Mouse (Mus musculus): ENCODE measurements around the gene Galm.

Galm gene

DNA sequence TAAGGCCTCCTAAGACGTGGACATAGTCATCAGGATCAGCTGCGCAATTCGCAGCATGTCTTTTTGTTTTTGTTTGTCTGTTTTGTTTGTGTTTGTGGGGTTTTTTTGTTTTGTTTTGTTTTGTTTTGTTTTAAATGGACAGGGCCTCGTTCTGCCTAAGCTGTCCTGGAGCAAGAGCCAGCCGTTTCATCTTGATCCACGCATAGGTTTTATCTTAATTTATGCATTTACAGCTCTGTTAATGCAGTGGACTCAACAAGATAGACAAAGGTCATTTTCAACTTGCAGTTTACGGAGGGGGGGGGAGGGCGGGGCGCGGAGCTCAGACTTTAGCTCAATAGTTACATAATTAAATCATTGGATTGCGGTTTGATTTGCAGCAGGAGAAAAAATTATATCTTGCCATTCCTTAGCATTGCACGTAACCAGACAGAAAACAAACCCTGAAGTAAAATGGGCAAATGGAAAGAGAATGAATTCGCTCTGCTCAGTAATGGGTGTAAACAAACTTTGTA lies 1.3 kb downstream of the Galm start:
- DNase-seq (ENCODE audit: low read depth, low spot score), result no peak

DNA sequence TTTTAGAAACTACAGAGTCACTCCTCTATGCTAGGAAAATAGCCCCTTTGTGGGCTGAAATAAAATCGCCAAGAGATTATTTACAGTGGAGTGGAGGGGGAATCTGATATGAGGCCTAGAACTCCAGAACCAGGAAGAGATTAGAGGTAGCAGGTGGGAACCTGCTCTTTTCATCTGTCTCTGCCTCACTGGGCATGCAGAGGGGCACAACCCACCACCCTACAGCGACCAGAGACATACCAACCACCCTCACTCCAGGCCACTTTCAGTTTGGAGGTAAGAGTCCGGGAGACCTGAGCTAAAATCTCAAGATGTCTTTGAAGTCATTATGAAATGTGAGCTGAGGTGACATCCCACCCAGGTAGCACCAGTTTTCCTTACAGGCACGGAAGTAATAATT lies 2.1 kb downstream of the Galm start:
- DNase-seq (ENCODE audit: low read depth, low spot score), result no peak

DNA sequence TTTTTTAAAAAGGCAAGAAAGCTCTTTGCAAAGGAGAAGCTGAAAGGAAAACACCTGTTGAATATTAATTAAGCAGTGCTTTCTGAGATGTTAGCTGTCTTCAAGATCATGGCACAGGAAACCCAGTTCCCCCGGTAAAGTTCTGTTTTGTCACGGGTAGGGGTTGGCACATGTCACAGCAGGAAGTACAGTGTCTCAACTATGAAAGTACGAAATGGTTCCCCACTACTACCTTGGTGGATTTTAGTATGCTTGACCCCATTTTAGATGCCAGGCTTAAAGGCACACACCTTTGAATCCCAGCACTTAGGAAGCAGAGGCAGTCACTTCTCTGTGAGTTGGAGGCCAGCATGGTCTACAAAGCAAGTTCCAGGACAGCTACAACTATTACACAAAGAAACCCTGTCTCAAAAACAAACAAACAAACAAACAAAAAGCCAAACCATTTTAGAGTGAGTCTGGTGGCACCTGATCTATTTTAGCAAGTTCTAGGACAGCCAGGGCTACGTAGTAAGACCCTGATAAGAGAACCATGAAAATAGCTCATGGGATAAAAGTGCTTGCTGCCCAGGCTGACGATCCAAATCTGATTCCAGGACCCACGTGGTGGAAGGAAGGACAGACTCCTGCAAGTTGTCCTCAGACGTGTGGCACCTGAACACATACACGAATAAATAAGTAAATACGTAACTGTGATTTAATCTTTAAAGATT lies 3.6 kb downstream of the Galm start:
- peak; percentile 17 for DNase-seq (ENCODE audit: low read depth, low spot score)

DNA sequence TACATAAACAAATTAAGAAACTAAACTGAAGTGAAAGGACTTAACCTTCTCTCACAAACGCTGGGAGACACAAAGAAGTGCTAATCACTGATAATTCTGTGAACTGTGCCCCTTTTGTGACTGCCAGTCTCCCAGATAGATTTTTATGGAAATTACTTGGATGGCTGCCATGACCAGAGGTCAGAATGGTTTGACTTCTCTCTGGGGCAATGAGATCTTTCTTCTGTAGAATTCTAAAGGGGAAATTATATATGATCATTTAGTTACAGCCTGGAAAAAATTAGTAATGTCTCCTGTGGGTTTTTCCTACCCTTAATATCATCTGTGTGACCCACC lies 4.1 kb downstream of the Galm start:
- no peak for DNase-seq (ENCODE audit: low read depth, low spot score)

DNA sequence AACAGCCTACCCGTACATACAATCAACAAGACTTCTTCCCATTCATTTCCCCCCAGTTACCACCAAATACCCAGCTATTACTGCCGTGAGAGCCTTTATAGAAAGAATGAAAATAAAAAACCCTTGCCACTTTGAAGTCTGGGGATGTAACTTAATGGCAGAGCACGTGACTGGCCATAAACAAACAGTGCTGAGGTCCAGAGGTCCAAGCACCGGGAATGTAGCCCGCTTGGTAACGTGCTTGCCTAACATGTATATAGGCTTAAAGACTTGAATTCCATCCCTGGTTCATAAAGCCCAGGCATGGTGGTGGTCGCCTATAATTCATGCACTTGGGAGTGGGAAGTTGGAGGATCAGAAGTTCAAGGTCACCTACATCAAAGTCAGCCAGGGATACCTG lies 4.6 kb downstream of the Galm start:
- no peak for DNase-seq (ENCODE audit: low read depth, low spot score)

DNA sequence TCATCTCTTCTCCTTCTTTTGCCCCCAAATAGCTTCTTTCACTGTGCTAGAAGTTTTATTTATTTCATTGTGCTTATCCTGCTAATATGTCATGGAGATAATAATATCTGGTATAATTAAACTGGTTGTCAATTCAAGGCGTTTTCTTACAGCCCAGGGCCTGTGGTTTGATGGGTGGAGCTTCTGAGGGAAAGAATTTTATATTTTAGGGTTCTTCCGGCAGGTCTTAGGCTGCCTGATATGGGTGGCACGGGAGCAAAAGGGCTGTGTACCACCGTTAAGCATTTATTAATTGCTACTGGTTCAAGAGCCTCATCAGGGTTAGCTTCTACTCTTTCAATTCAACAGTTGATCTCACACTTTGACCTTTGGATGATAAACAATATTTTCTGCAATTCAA lies 5.2 kb downstream of the Galm start:
- no peak for DNase-seq (ENCODE audit: low read depth, low spot score)

DNA sequence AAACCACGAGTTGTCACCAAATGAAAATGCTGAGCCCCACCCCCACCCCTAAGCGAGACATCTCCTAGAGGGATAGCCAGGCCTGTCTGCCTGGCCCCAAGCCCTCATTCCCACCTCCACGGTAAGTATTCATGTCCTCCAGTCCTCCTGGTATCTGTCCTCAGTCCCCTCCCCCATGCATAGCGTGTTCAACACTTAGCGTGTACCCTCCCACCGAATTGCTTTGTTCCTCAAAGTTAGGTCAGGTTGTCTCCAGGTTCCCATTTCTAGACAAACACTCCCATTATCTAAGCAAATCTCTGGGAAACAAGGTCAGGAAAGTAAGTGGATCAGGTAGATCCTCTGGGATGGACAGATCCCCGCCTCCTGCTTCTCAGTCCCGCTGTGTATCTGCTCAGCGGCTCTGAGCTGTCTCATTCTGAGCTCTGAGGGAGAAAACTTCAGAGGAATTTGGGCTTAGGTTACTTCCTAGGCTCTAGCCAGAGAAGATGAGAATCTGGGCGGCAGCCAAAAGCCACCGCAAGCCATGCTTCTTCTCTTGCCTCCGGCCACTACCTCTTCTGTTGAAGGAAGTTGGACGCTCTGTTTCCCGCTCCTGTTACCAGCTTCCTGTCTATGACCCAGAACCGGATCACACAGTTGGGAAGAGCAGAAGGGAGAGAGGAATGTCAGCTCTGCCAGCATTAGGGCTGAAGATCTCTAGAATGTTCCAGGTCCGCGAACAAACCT lies 11.3 kb downstream of the Galm start:
- DNase-seq (ENCODE audit: low read depth, low spot score), result no peak

DNA sequence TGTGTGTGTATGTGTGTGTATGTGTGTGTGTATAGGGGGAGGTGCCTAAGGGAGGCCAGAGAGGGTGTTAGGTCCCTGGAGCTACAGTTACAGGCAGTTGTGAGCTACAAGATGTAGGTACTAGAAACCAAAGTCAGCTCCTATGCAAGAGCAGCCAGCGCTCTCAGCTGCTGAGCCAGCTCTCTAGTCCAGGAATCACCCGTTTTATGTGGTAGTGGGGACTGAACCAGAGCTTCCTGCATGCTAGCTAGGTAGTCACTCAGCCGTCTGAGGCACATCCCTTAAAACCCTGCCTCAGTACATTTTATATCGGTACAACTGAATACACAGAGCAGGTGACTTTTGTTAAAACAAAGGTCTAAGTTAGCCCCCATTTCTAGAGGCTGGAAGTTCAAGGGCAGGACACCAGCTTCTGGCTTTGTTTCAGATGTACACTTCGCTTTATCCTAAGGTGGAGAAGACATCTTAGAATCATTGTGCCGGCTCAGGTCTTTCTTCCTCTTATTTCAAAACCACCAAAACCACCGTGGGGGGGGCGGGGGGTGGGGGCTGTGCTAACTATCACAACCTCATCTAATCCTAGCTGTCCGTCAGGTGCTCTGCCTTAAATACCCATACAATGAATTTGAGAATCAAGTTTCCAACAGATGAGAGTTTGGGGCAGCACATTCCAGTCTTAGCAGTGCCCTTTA lies 12.6 kb downstream of the Galm start:
- DNase-seq (ENCODE audit: low read depth, low spot score), result peak; percentile 57

DNA sequence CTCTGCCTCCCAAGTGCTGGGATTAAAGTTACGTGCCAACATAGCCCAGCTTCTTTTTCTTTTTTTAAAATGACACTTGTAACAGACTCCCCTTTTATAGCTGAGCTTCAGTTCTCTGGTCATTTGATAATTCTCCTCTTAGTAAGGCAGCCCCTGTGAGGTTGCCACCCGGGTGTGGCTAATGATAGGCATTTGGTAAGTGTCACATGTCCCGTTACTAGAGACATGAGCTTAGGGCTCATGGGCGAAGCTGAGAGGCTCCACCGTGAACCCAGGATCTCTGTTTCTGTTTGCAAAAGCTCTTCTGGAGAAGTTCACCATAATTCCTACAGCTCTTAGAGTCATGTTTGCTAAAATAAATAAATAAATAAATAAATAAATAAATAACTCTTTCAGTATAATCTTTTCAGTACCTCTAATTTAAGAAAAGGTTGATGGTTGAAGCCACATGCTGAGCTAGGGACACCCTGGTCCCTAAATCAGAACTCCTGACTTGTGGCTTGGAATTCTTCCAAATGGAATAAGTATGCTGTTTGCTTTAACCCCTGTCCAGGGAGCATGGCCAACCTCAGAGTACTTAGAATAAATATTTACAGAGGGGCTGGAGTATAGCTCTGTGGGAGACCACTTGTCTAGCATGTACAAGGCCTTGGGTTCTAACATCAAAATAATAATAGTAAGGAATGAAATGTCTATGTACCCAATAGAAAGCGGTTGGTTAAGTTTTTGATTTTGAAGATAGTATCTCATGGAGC lies 16.4 kb downstream of the Galm start:
- DNase-seq (ENCODE audit: low read depth, low spot score), result no peak

DNA sequence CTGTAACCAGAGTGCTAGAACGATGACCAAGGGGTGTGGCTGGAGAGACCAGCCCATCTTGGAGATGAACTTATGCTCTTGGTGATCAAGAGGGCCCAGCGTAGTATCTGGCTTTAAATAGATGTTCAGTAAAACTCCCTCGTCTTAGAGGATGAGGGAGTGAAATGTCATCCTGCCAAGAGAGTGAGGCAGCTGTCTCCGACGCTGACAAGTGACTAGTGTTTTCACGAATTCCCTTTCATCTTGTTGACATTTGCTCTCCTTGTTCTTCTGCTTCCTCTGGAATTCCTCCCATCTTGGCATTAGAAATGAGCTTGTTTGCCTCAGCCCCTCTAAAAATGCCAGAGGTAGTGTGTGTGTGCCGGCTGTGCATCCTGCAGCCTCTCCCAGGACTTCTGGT lies 17.9 kb downstream of the Galm start:
- DNase-seq (ENCODE audit: low read depth, low spot score), result no peak

DNA sequence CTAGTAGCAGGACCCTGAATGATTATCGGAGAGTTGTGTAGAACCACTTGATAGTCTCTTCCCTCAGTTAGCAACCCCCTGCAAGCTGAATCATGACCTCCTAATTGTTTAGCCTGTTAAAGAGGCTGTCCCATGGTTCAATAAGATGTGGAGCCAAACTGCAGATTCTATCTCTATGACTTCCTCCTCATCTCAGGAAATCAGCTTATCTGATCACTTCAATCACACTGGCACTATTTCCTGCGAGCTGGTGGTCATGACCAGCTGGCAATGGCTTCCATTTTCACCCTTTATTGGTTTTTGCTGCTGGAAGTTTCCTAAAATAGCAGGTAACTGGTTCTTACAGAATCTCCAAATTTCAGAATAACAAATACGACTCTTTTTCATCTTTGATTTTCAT lies 18.5 kb downstream of the Galm start:
- no peak for DNase-seq (ENCODE audit: low read depth, low spot score)

DNA sequence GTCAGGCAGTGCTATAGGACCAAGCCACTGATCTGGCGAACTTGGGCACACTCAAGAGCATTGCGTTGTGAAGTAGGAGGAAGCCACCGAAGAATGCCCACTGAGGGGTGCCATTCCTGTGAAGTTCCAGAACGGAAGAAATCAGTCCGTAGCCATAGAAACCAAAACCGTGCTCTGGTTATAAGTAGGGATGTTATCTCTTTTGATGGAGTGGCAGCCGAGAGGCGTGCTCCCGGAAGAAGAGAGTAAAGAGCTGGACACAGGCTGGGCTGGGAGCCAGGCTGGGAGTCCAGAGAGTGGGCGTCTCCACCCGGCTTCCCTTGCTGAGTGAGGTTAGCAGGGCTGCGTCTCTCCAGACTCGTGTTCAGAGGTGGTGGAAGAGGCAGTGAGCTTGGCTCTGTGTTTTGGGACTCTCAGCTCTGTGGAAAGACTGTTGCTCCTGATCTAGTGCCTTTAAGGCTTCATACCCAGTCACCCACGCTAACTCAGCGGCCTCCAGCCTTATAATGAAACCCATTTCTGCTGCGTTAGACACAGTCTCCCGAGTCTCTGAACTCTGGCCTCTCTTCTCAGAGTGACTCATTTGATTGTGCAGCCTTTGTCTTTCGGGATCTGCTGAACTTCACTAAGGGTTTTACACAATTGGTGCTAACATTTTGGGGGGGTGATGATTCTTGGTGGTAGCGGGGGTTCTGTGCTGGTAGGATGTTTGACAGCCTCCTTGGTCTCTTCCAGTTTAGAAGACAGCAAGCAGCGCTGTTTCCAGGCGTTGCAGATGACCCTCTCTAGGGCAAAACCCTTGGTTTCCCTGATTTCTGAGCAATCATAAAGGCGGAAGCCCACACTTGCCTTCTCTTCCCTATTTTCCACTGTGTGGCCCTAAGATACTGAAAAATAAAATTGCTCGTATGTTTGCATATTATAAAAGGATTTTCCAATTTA lies 21.1 kb downstream of the Galm start:
- DNase-seq (ENCODE audit: low read depth, low spot score), result no peak

DNA sequence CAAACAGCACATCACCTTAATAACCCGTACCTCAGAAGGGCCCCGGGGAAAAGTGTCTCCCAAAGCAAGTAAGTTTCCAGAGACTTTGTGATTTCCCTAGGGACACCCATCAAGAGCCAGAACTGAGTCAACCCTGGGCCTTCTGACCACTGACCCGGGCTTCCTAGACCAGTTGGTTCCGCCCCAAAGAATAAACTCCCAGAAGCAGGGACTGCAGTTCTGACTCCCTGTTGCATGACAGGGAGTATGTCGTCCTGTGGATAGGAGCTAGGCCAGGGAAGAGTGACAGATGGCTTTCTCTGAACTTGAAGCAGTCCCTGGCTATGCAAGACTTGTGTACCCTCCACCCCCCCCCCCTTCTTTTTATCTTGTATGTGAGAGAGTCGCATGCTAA lies 21.7 kb downstream of the Galm start:
- no peak for DNase-seq (ENCODE audit: low read depth, low spot score)

DNA sequence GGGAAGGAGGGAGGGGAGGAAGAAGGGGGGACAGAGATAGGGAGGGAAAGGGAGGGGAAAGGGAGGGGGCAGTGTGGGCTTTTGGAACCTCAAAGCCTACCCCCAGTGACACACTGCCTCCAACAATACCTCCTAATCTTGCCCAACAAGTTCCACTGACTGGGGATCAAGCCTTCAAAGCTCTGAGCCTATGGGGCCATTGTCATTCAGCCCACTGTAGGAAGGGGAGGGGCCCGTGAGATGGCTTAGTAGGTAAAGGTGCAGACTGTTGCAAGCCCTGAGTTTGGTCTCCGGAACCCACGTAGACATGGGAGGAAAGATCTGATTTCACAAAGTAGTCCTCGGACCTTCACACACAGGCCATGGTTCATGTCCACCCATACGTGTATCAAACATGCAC lies 24.1 kb downstream of the Galm start:
- no peak for DNase-seq (ENCODE audit: low read depth, low spot score)

DNA sequence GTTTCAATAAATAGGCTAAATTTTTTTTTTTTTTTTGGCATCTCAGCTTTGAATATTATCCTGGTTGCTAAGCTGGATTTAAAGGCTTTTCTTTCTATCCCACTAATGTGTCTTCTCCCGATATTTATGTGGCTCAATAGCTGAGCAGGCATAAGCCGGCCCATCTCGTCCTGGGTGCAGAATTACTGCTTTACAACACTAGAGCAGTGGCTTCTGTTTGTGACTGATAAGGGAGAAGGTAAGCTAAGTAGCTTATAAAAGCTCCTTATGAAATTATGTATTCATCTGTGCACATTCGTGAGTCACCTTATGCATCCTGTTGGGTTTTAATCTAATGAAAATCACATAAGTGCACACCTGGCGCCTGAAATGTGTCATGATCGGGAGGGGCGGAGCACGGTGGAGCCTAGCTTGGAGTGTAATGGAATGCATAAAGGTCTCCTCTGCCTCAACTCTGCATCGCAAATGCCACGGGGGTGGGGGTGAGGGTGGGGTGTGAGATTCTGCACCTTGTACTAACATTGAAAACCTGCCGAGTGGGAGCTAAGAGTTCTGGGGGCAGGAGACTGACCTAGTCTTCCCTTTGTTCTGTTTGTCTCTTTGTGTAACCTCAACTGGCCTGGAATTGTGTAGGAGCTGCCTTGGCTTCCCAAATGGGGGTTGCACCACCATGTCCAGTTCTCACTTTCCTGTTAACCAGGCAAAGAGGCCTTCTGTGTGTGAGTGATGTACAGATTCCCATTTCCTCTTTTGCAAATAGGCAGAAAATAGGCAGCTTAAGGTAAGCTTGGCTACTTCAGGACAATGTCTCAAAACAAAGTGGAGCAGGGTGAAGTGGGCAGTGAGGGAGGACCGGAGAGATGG lies 25.7 kb downstream of the Galm start:
- no peak for DNase-seq (ENCODE audit: low read depth, low spot score)

DNA sequence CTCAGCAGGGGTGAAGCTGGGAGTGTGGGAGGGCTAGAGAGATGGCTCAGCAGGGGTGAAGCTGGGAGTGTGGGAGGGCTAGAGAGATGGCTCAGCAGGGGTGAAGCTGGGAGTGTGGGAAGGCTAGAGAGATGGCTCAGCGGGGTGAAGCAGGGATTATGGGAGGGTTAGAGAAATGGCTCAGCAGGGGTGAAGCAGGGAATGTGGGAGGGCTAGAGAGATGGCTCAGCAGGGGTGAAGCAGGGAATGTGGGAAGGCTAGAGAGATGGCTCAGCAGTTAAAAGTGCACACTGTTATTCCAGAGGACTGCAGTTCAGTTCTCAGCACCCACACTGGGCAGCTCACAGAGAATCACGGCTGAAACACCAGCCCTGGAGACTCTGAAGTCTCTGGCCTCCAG lies 26.4 kb downstream of the Galm start:
- DNase-seq (ENCODE audit: low read depth, low spot score), result no peak

DNA sequence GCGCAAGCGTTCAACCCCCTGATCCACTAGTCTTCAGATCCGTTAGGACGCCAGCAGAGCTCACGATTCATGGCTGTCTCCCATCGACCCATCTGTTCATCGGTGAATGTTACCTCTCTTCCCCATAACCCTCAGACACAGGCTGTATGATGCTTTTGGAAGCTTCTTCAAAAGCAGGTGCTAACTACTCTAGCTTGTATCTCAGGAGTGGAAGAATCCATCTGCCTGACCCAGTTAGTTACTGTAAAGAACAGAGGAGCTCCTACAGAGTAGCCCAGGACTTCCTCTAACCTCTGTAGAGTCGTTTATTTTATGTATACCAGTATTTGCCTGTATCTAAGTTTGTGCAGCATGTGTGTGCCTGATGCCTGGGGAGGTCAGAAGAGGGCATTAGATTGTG lies 29.6 kb downstream of the Galm start:
- DNase-seq (ENCODE audit: low read depth, low spot score), result no peak

DNA sequence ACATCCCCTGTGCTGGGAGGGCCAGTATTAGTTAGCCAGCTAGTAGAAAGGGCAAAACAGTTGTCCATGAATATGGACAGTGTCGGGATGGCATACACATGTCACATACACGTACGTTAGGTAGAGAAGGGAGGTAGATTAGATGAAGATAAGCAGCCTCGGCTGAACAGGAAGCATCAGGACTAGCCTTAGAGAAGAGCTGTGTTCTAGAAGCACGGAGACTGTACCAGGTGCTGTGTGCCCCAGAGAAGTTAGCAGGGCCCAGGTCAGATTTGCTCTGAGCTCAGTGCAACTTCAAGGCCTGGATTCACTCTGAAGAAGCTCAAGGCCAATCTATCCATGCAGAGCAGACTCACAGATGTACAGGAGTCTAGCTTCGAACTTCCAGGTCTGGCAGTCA lies 30.2 kb downstream of the Galm start:
- DNase-seq (ENCODE audit: low read depth, low spot score), result no peak

DNA sequence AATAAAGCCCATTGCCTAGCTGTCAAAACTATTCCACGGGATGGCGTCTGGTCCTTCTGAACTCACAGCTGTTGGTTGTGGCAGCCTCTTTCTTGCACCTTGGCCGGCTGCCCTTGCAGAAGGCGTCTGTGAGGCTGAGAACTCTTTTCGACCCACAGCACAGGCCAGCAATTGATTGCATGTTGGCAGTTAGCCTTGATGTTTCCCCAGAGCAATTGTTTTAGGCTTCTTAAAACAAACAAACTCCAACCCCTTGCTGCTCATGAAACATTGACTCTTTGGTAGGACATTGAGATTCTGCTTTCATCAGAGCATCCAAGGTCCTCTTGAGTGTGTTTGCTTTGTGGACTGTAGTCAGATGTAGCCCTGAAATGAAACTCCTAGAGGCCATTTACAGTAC lies 33.2 kb downstream of the Galm start:
- DNase-seq (ENCODE audit: low read depth, low spot score), result no peak

DNA sequence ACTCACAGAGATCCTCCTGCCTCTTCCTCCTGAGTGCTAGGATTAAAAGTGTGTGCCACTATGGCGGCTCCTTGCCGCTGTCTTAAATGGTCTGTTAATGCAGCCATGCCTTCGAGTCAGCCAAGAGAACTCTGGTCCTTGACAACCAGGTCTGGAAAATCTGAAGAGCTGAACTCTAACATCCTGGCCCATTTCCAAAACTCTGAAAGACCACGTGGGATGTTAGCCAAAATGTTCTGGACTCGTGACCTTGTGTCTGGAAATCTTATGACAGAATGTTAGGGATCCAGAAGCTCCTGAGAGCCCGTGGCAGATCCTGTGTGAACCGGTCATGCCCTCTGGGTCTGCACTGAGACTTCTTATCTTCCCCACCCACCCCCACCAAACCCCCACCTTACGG lies 36.7 kb downstream of the Galm start:
- DNase-seq (ENCODE audit: low read depth, low spot score), result no peak

Measured in A20 (cell line).